Mouse (Mus musculus): ENCODE data around the gene D630003M21Rik.

GRCm38 (mm10) chr2:158270017-158270416 is 41.0 kb upstream of the D630003M21Rik start:
- no peak for TF ChIP-seq CTCF (IDR thresholded peaks at IDR 0.05; ENCODE audit: control insufficient read depth, insufficient read depth, insufficient replicate concordance, low read depth, low read length)
- no peak for TF ChIP-seq POLR2A (IDR thresholded peaks at IDR 0.05; ENCODE audit: control insufficient read depth, low read depth, low read length)
